Mouse (Mus musculus) urinary bladder, postnatal 25 days (tissue): ENCODE data around the gene Ros1.

Experiments
- DNase-seq: peaks from one replicate; pipeline ENCODE4 v3.0.0; 2022; ENCODE audit warnings: low spot score

The Ros1 gene

DNA sequence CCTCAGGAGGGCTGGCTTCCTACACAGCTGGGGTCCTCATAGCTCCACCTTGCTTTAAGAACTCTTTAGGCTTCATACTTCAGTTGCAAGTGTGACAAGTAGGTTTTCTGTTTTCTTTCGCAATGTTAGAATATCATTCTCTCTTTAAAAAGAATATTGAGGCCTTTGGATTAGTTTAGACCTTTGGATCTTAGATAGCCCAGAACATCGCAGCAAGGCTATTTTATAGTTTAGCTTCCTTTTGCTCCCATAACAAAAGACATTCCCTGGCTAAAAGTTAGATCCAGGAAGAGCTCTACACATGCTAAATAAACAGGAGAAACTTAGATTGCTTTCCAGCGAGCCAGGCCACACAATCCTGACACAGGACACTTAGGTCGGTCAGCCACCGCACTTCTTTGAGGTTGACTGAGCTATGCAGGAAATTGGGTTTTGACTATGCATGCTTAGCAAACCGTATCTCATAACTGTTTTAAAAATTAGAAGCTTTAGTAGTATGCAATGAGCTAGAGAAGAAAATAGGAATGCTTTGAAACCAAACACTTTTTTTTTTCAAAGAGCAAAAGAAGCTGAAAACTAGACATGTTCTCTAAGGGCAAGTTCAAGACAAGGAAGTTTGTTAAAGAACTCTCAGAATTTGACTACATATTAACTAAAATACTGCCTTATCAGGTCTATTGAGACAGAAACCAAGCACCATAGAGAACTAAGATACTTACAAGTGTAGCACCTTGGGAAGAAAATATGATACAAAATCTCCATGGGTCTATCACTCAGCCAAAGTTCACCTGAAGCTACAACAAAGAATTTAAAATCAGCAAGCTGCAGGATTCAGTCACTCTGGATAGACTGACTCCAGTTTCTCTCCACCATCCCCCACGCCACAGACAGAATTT, at the start of gene Ros1:
Gene Ros1, minus strand, starts transcription at position 288 of the 896 bp plus-strand sequence.
- no peak for DNase-seq

DNA sequence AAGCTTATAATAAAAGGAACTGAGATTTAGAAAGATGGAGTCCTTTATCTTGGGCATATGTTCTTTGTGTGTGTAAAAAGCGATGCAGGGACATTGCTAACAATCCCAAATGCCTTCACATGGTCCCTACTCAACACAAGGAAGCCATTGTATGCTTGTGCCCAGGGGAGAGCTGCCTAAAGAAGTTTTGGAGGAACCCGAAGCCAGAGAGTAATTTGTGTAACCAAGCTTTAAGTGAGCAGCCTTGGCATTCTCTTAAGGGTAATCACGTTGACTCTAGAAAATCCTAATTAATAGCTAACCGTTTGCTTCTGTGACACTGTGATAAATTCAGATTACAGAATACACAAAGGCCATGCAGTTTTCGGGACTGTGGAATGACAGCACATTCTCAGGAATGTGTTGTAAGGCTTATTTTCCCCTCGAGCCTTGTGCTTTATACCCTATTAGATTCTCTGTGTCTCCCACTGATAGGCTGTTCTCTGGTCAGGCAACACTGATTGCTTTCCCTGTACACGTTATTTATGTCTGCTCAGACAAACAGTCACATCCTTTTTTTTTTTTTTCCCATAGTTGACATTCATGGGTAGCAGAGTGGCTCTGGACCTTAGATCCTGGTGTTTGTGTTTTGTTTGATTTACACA, 47.8 kb upstream of the Ros1 start:
- DNase-seq: no peak

DNA sequence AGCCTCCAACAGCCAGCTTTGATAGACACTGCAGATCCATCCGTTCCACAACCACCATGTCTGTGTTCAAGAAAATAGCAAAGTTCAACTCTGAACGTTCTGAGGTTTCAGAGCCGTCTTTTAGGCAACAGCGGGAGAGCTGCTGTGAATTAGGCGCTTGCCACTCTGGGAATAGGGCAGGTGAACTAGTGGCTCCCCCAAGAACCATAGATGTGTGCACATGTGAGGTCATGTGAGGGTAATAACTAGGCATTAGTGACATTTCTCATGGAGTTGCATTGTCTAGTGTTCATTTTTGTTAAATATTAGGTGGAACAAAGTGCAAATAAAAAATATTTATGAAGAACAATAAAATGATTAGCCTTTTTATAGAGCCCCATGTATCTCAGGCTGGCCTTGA, 47.0 kb upstream of the Ros1 start:
- no peak for DNase-seq

DNA sequence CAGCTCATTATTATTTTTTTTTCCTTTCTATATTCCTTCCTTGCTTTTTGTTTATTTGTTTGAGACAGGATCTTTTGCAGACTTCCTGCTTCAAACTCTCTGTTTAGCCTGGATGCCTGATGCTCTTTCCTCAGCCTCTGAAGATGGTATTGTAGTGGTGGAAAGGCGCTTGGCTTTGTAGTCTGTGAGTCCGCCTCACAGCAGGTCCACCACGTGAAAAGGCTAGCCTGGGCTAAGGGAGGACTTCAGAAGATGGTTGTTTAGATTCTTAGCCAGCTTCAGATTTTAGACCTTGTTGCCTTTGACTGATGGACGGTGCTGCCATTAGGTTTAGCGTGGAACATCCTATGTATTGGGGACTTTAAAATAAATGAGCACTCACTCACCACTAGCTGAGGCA, 40.4 kb upstream of the Ros1 start:
- DNase-seq: no peak

DNA sequence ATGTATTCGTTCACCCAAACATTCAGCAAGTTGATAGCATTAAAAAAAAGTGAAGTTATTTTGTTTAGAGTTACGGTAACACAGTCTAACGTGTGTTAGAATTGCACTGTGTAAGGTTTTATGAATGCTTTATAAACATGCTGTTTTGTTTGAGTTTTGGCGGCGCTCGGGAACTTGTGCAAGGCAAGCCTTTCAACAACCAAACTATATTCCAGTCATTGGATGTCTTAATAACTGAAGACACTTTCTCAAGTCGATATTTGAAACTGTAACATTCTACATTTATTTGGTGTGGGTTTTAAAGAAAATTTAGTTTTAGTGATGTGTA, 39.6 kb upstream of the Ros1 start:
- no peak for DNase-seq

DNA sequence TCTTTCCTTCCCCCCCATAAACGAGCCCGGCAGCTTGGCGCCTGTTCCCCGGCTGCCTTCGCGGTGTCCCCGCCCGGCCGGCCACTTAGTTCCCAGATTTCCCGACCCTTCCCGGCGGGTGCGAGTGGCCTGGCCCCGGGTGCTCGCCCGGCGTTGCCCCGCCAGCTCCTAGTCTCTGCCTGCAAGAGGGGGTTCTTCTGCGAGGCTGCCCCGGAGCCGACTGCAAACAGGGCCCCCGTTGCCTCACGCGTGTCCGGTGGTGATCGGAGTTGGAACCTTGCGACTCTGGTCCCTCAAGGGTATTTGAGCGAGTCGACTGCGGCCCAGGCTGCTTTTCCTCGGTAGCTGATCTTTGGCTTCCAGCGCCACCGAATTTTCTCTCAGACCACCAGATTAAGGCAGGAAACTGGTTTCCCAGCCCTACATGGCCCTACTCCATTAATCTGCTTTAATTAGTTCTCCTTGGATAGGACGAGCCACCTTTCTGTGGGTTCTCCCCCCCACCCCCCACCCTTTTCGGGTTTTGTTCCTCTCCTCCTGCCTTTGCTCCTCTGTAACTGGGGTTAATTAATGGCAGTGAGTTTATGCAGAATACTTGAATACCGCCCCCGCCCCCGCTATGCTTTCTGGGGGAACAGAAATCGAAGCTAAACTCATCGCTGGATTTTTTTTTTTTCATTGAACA, 39.1 kb upstream of the Ros1 start:
- DNase-seq: peak; percentile 33

DNA sequence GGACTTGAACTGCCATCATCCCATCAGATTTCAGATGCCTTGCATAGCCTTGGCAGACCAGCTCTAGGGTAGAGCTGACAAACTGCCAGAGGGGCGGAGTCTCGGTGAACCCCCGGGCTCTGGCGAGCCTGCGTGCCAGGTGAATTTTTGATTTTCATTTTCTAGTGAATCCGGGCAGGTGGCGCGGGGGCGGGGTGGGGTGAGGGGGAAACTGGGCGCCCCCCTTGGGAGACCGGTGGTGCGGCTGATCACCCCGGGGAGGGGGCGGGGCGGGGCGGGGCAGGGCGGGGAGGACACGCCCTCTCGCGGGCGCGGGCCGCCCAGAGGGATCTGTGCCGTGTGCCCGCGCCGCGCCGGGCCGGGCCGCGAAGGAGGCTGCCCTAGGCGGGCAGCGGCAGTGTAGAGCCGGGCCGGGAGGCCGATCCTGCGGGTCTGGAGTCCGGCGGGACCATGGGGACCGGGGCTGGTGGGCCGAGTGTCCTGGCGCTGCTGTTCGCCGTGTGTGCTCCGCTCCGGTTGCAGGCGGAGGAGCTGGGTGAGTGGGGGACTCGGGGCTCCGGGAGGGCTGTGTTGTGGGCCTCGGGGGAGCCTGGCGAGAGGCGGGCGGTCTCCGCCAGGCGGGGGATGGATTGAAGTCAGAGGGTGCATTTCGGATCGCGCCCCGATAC, 38.4 kb upstream of the Ros1 start, which contains the start of gene Dcbld1:
Gene Dcbld1, plus strand, starts transcription at position 319 of the 668 bp plus-strand sequence.
- DNase-seq: peak; percentile 58

DNA sequence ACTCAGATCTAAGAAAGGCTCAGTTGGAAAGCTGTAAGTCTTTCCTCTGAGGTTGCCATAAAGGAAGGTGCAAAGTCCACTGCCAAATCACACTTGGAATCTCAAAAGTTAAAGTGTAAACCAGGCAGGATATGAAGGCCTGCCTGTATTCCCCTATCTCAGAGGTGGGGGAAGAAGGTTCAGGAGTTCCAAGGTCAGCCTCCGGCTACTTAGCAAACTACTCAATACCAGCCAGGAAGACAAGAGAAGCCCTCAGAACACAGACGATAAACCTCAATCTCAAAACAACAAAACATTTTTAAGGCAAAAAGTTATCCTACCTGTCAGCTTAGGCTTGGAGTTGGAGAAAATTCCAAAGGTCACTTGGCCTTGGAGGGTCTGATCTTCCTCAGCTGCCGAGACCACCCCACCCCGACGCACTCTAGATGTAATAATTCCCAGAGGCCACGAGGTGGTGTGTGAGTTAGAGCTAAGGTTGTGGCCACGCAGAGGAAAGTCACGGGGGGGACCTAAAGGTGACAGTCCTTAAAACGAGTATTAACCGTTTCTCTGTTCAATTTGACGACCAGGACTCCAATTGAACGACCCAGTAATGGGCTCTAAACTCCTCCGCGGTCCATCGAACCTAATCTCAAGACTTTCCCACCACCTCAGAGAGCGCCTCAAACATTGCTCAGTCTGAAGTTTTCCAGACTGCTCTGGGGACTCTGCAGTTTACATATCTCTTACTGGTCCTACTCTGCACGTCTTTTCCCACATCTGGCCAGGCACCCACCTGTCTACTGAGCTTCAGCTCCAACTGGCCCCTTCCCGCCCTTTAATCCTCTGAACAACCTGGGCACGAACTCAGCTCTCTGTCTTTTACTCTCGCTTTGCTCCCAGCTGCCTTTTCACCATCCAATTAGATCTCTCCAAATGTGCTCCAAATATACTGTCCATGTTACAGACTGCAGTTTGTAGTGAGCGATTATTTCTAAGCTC, 37.4 kb upstream of the Ros1 start:
- peak; percentile 18 for DNase-seq

DNA sequence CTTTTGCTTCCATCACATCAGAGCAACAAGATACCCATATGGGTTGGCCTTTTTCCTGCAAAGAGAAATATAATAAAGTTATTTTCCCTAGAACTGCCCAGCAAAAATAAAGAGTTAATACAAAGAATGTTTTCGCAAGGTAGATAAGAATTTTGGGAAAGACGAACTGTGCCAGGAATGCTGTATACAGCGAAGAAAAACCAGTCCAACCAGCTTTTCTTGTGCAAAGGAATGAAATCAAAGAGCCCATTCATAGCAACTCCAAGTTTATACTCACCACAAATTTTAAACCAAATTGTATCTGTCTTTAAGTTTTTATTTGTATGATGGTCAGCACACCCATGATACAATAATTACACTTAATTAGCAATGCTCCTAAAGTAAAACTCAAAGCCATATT, 24.6 kb upstream of the Ros1 start:
- DNase-seq: no peak

DNA sequence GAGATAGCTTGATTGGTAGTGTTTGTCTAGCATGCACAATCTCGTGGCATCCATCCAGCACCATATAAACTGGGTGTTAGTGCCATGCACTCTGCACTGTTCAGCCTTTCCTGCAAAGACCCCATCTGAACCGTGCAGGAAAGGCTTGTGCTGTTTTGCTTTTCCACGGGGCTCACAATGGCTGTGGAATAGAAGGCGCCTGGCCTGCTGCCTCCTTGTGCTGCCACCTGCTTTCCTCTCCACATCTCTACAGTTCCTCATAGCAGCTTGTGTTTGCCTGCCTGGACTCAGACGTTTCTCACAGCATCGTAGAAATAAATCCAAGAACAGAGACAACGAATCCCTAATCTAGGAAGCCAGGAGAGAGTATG, 22.5 kb upstream of the Ros1 start:
- no peak for DNase-seq

DNA sequence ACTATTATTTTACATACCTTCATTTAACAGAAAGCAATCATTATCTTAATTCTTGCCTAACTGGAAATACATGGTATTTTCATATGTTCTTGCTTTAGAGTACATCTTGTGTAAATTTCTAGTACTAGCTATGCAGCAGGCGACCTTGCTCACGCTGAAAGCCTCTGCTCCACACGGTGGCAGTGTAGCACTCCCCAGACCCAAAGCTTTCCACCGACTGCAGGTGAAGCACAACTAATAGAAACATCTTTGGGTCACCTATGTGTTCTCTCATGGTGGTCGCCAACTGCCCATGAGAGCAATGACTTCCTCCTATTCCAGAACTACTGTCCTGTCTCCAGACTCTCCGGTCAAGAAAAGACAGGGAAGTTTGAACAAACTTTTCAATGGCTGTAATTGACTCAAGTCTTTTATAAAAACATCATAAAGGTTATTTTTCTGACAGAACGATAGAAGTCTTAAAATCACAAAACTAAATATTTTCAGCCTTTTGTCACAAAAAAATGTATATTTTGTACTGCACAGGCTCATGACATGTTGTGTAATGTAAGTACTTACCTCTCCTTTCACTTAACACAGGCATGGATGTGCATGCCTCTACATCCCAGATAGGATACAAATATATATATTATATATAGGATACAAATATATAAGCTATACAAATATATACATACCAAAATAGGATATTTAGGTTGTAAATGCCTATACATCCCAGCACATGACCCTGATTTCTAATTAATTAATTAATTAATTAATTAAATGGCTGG, 21.9 kb upstream of the Ros1 start:
- peak; percentile 50 for DNase-seq

DNA sequence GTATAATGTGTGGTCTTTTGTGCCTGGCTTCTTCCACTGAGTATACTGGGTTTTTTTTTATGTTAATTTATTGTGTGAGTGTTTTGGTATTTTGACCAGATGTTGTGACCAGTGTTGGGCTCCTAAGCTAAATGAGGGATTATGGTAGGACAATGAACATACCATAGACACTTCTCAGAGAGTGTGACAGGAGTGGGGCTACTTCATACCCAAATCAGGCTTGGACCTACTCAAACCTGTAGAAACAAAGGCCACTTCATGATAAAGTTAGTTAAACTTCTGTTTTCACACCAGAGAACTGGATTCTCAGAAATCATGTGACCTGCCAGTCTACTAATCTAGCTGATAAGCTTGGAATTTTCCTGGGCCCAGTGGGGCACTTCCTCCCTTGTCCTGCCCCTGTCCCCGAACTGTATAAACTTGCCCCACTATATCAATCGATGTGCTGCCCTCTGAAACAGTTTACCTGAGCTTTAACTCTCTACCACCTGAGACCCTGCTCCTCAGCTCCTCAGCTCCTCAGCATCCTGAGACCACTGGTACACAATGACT, 20.3 kb upstream of the Ros1 start:
- no peak for DNase-seq

DNA sequence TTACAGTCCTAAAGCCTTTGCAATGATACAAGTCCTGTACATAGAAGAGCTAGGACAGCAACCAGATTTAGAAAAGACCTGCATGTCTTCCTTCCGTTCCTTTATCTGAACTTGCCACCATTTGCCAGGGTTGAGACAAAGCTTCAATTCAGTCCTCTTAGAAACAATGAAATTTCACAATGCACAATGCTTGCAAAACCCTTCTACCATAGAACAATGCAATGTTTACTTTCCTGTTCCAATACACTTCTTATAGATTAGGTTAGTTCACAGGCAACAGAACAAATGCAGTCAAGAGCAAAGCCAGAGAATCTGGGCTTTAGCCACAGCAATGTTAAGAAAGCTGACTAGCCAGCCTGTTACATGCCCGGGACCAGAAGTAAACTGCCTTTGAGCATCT, 9.0 kb upstream of the Ros1 start:
- no peak for DNase-seq

DNA sequence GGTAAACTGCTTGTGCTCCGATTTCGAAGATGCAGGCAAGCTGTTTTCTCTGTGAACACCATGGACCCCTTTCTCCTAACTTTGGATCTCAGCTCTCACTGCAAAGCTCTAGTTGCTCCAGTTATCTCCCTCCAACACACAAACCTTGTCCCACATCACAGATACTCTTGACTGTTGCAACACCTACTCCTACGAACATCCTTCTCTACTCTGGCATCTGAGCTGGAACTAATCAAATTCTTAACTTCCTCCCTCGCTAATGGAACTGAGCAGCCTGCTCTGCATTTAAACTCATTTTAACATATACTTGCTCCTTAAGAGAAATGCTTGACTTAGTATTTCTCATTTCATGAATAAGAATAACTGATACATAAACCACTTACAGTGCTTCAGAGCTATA, 9.1 kb downstream of the Ros1 start:
- DNase-seq: no peak

DNA sequence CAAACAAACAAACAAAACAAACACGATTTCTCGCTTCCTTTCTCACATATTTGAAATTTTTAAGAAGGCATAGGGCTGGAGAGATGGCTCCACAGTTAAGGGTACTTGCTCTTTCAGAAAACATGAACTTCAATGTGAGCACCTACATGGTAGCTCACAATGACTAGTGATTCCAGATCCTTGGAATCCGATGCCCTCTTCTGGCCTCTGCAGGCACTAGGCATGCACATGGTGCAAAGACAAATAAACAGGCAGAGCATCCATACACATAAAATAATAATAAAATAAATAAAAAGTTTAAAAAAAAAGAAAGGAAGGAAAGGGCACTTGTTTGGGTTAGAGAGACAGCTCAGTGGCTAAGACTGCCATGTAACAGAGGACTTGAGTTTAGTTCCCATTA, 12.2 kb downstream of the Ros1 start:
- no peak for DNase-seq

DNA sequence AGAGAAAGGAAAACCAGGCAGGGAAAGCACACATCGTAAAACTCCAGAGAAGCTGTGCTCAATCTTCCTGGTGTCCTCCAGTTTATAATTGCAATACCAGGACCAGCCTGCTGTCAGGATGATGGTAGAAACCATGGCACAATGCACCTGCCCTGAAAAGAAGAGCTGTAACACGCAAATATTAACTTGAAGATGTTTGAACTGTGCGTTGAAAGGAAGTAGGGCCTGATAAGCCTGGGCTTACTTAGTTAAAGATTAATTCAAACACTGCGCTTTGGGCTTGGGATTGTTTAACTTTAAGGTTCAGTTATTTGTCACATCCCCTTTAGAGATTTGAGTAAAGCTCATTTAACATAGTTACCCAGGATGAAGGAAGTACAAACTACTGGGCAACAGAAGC, 20.7 kb downstream of the Ros1 start:
- no peak for DNase-seq

DNA sequence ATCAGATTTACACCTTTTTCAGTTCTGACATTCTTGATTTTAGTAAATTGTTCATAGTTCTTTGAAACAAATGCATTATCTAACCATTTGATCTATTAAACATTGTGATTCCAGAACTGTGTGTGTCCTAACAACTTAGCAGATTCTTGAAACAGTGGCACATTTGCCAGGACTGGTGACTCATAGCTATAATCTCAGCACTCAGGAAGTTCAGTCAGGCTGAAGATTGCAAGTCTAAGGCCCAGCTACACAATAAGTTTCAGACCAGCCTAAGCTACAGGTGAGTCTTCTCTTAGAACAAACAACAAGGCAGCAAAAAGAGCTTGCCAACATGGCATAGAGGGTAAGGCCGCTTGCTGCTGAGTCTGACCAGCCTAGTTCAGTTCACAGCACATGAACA, 24.6 kb downstream of the Ros1 start:
- DNase-seq: no peak

DNA sequence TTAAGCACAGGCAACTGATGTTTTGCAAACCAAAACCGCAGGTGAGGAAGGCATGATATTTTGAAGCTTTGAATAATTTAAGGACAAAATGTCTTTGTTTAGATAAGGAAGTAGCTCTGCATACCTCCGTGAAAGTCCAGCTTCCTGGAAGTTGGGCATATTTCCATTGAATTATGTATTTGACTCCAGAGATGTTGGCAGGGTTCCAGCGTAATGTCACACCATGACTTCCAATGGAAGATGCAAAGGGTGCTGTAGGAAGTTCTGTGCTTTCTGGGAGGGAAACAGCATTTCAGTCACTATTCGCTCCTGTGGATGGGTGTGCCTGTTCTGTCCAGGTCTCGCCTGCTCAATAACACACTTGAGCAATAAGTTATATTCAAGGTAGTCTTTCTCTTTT, 25.2 kb downstream of the Ros1 start:
- DNase-seq: no peak

DNA sequence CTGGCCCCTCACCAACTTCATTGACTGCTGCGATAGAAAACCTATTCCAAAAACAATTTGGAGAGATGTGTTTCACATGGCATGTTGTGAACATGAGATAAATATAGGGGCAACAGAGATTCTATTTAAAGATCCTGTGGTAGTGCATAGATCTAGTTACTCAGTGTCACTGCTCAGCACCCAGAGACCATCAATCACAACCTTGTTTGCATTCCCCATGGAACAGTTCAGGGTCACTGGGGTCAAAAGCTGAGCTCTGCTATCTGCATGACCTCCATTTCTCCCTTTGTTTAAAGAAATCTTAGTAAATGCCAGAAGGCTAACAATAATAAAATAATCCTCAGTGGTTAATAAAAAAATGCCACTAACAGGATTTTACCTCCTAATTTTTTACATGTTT, 29.7 kb downstream of the Ros1 start:
- no peak for DNase-seq

DNA sequence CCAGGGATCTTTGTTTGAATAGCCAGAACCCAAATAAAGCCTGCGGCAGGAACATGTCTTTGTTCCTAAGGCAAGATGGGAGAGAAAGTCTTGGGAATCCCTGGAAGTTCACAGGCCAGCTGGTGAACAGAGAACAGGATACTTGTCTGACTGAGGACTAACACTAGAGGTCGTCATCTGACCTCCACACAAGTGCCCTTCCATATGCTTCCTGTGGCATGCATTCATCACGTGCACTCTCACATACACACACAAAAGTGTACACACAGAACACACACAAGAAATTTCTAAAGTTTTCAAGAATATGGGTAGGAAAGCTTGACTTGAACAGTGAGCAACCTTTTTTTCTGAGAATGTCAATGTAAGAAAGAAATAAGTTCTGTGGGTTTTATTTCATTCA, 34.4 kb downstream of the Ros1 start:
- DNase-seq: no peak
